Mouse (Mus musculus) lung, postnatal 25 days (tissue): ENCODE measurements around the gene Tbxas1.

Source experiments
- DNase-seq: peaks from one replicate; pipeline ENCODE4 v3.0.0; 2022; ENCODE audit warnings: low spot score

Gene Tbxas1

DNA sequence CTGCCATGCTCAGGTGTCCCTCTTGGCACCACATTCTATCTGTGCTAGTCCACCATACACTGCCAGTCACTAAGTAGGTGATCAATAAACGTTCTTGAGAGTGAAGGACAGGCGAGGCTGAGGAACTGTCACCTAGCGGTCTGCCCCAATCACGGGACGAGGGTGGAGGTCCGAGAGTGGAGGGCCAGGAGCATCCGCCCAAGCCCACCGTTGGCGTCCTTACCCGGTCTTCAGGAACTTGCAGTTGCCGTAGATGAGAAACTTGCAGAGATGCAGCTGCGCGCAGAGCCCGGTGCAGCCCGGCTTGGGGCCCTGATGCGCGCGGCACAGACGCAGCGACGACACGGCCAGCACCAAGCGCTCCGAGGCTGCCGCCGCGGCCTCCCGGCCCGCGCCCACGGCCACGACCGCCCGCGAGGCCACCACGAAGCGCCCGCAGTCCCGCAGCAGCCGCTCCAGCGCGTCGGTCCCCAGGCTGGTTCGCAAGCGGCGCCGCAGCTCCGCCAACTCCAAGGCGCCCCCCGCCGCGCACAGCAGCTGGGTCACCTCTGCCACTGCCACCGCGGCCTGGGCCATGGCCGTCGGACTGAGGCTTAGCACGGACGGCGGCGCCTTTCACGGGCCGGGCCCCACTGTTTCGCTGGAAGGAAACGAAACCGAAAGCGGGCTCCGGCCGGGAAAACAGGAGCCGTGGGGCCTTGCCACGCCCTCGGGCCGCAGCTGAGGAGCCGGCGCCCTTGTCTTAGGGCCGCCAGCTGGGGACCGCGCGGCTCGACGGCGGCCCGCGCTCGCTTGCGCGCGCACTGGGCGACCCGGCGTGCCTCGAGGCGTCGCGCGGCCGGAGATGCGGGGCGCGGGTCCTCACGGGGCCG, 242.6 kb downstream of the Tbxas1 start, which contains the start of gene Parp12:
Gene Parp12 (minus strand): TSS at position 766 of the 872 bp plus-strand sequence.
- DNase-seq, result peak; percentile 91

DNA sequence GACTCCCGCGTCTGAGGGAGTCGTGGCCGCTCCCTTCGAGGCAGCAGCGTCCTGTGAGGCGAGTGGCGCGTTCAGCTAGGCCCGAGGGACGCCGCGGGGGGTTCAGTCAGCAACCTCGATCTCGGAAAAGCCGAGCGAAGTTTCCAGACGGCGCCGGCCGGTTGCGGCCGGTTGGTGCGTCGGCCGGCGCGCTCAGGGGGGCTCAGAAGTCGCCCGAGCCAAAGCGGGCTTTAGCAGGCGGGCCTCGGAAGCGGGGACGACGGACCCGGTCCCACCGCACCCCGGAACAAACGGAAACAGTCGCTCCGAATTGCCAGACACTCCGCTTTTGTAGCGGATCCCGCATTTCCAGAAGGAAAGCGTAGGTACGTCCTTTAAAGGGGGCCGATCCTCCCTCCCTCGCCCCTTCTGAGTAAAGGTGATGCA, 243.3 kb downstream of the Tbxas1 start:
- DNase-seq, result no peak

DNA sequence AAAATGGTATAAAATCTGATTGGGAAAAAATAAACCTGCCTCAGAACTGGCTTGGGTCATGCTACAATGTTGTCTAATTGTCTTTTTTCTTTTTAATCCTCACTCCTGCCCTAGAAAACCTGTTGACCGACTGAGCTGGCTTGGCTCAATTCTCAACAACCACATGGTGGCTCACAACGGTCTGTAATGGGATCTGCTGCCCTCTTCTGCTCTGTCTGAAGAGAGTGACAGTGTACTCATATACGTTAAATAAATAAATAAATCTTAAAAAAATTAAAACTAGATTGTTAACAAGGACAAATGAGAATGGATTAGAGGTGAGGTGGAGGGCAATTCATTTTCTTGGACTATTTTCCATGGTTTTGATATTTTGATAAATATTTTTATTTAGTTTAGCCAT, 245.5 kb downstream of the Tbxas1 start:
- no peak for DNase-seq

DNA sequence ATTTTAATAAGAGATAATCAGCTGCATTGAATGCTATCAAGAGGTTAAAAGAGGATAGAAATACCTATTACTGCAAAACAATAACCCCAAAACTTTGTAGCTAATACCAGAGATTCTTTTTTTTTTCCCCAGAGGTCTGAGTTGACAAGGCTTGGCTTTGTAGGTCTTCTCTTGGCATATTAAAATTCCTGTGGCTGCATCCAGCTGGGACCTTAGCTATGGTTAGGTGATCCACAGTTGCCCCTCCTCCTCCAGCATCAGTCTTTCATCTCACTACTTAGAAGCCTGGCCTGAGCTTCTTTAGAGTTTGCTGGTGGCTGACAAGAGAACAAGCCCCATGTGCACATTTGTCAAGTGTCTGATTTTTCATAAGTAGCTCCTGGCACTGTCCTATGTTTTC, 249.5 kb downstream of the Tbxas1 start:
- DNase-seq, result no peak

DNA sequence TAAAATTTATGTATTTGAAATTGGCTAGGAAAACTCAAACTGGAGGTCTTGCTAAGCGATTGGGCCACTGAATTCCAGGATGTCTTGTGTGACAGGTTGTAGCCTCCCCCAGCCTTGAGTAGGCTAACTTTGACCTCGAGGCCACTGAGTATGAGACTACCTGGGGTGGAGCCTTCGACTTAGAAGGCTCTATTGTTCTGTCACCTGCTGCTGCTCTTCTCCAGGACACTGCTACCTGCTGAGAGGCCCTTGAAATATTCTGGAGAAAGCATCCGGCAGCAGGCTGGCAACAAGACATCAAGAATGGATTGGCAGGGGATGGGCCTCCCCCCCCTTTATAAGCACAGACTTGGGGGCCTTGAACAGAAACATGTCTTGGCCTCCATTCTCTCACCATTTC, 256.3 kb downstream of the Tbxas1 start:
- DNase-seq, result no peak

DNA sequence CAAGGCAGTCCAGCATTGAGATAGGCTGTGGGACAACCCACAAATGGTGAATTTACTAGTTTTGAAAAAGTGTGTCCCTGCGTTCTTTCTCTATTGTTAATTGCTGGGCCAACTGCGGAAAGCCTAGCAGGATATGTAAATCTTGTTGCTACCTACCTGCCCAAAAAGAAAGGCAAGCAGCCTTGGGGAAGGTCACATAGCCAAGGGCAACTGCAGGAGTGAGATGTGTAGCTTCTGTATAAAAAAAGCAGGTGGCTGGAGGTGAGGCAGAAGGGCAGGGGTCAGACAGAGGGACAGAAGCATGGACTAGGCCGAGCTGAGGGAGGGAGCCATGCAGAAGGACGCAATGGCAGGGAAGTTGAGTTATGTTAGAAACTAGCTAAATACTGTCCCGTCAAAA, 257.4 kb downstream of the Tbxas1 start:
- no peak for DNase-seq
